Mouse (Mus musculus): ENCODE measurements around the gene Rpl22. TPM values are rescaled to one million over a fixed set of nuclear protein-coding genes. Genes with fewer than 3 reads are reported as not detected.

Rpl22 gene
- total and polyA plus RNA-seq, 3 experiments = 1,792 to 1,885 TPM; not detected in 1

DNA sequence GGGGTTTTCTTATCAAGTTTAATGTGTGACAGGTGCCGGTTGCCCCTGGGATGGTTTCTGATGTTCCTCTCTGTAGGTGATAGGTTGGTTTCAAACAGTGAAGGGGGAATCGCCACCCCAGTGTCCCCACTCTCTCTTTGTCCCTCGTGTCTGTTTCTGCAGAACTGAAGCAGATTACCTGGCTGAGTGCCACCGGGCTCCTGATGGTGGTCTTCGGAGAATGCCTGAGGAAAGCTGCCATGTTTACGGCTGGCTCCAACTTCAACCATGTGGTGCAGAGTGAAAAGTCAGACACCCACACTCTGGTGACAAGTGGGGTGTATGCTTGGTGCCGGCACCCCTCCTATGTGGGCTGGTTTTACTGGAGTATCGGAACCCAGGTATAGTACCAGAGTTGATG lies 25.2 kb upstream of the Rpl22 start:
- DNase-seq (ENCODE audit: low read depth, low spot score) = no peak
- Histone ChIP-seq H3K4me1 (ENCODE audit: control insufficient read depth in 1 of 2, insufficient read depth in 2 of 2, low read length in 2 of 2) (peaks cover 4 to 8% of the 10 kb centered on the region in 2 experiments; a peak in 3 of 4 replicates), H3K9ac (ENCODE audit: control insufficient read depth, low read depth, low read length, poor library complexity, severe bottlenecking) (no peak overlapping the region), H3K36me3 (ENCODE audit: control insufficient read depth in 1 of 2, insufficient read depth in 2 of 2, low read length in 2 of 2) (peaks cover 0 to 8% of the 10 kb centered on the region in 2 experiments; a peak in 2 of 4 replicates), H3K27me3 (ENCODE audit: control insufficient read depth in 1 of 2, insufficient read depth in 2 of 2, low read length in 2 of 2) (no peaks in the 10 kb centered on the region), H3K79me2 (ENCODE audit: control insufficient read depth, insufficient read depth, low read length, poor library complexity) (peaks cover 20% of the 10 kb centered on the region), H3K9me3 (replicated peaks; ENCODE audit: insufficient read depth, low read length) (no peaks in the 10 kb centered on the region), H3K4me3 (ENCODE audit: control insufficient read depth in 1 of 2, insufficient read depth in 1 of 2, low read depth in 2 of 2, low read length in 2 of 2) (no peak overlapping the region), H3K27ac (ENCODE audit: control insufficient read depth, low read depth, low read length) (no peak overlapping the region)
- TF ChIP-seq EP300 (IDR thresholded peaks at IDR 0.05; ENCODE audit: low read depth in 1 of 2, low read length in 2 of 2) (no peak), ZNF384 (IDR thresholded peaks at IDR 0.05; ENCODE audit: low read depth, low read length) (no peak), MAX (IDR thresholded peaks at IDR 0.05; ENCODE audit: low read length) (no peak), TCF12 (IDR thresholded peaks at IDR 0.05; ENCODE audit: low read depth, low read length) (no peak), CTCF (IDR thresholded peaks at IDR 0.05 in 2 of 3, conservative IDR thresholded peaks at IDR 0.05 in 1 of 3; ENCODE audit: control insufficient read depth in 1 of 3, insufficient read depth in 1 of 3, low read depth in 2 of 3, low read length in 3 of 3, poor library complexity in 1 of 3, severe bottlenecking in 1 of 3) (no peak), POLR2A (IDR thresholded peaks at IDR 0.05; ENCODE audit: control insufficient read depth in 1 of 2, insufficient read depth in 1 of 2, low read depth in 1 of 2, low read length in 2 of 2, poor library complexity in 1 of 2) (no peak)

DNA sequence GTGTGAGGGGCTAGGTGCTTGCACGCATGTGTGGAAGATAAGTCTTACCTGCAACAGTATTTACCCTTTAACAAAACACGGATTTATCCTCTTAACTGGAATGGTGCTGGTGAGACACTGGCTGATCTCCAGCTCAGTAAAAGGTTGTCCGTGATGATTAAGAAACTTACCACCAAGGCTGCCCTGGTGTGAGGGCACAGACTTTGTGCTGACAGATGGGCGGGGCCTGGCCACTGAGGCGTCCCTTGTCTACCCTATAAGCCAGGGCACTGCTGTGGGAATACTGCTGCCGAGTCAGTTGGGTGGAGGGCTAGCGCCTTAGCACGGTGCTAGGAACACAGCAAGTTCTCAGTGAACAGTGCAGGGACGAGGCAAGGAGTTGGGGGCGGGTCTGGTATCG lies 23.5 kb upstream of the Rpl22 start:
- H3K4me1 ChIP-seq (ENCODE audit: control insufficient read depth in 1 of 2, insufficient read depth in 2 of 2, low read length in 2 of 2) = peaks cover 4 to 7% of the 10 kb centered on the region in 2 experiments; a peak in 2 of 4 replicates
- no peak overlapping the region for H3K9ac ChIP-seq (ENCODE audit: control insufficient read depth, low read depth, low read length, poor library complexity, severe bottlenecking)
- H3K27me3 ChIP-seq (ENCODE audit: control insufficient read depth in 1 of 2, insufficient read depth in 2 of 2, low read length in 2 of 2) = no peaks in the 10 kb centered on the region
- DNase-seq (ENCODE audit: low read depth, low spot score) = no peak
- H3K4me3 ChIP-seq (ENCODE audit: control insufficient read depth in 1 of 2, insufficient read depth in 1 of 2, low read depth in 2 of 2, low read length in 2 of 2) = no peak overlapping the region
- no peak overlapping the region for H3K27ac ChIP-seq (ENCODE audit: control insufficient read depth, low read depth, low read length)
- no peaks in the 10 kb centered on the region for H3K9me3 ChIP-seq (replicated peaks; ENCODE audit: insufficient read depth, low read length)
- peaks cover 0 to 8% of the 10 kb centered on the region in 2 experiments; a peak in 2 of 4 replicates for H3K36me3 ChIP-seq (ENCODE audit: control insufficient read depth in 1 of 2, insufficient read depth in 2 of 2, low read length in 2 of 2)
- no peak for TF ChIP-seq ZMIZ1 (IDR thresholded peaks at IDR 0.05; ENCODE audit: low read depth, low read length)
- no peak for TF ChIP-seq ELF1 (IDR thresholded peaks at IDR 0.05; ENCODE audit: low read depth, low read length)
- TF ChIP-seq HCFC1 (IDR thresholded peaks at IDR 0.05; ENCODE audit: low read depth, low read length) = no peak
- no peak for TF ChIP-seq TCF12 (IDR thresholded peaks at IDR 0.05; ENCODE audit: low read depth, low read length)
- no peak for TF ChIP-seq KAT2A (conservative IDR thresholded peaks at IDR 0.05; ENCODE audit: low read depth, low read length)
- TF ChIP-seq CTCF (IDR thresholded peaks at IDR 0.05 in 2 of 3, conservative IDR thresholded peaks at IDR 0.05 in 1 of 3; ENCODE audit: control insufficient read depth in 1 of 3, insufficient read depth in 1 of 3, low read depth in 2 of 3, low read length in 3 of 3, poor library complexity in 1 of 3, severe bottlenecking in 1 of 3) = no peak
- TF ChIP-seq POLR2AphosphoS5 (IDR thresholded peaks at IDR 0.05; ENCODE audit: borderline replicate concordance, low read depth, low read length) = no peak
- TF ChIP-seq ETS1 (IDR thresholded peaks at IDR 0.05; ENCODE audit: low read depth, low read length) = no peak
- TF ChIP-seq SIN3A (IDR thresholded peaks at IDR 0.05; ENCODE audit: low read length) = no peak
- no peak for TF ChIP-seq E2F4 (IDR thresholded peaks at IDR 0.05; ENCODE audit: borderline replicate concordance, low read depth, low read length)
- TF ChIP-seq USF2 (IDR thresholded peaks at IDR 0.05; ENCODE audit: borderline replicate concordance in 1 of 2, insufficient read depth in 1 of 2, low read depth in 1 of 2, low read length in 2 of 2) = no peak
- no peak for TF ChIP-seq JUND (IDR thresholded peaks at IDR 0.05; ENCODE audit: low read depth, low read length)
- H3K79me2 ChIP-seq (ENCODE audit: control insufficient read depth, insufficient read depth, low read length, poor library complexity) = peaks cover 18% of the 10 kb centered on the region

Measured in MEL (cell line).